Mouse (Mus musculus) liver, postnatal 0 days (tissue): ENCODE measurements around the gene Rapgef4.

Experiments used
- CTCF ChIP-seq: sonication (generic); IDR thresholded peaks from 2 replicates; pipeline ENCODE4 v1.5.1; 2016; ENCODE audit warnings: antibody characterized with exemption, low read depth
- EP300 ChIP-seq: IDR thresholded peaks from 2 replicates; pipeline ENCODE4 v1.6.1; 2016; ENCODE audit warnings: antibody characterized with exemption, low read depth, mild to moderate bottlenecking

DNA sequence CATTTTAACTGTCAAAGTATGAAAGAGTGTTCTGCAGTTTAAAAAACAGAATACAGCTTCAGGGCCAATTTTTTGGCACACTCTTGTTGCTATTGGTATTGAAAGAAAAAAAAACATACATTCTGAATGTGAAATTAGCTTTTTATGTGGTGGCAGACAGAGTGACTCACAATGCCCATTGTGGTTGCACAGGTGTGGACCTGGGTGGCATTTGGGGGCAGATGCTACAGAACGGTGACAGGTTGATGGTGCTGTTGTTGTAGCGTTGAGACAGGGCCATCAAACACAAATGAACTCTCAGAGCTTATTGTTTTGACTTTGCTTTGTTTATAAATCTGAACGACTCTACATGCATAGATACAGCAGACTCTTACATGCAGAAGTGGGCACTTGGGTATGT, 202.7 kb downstream of the Rapgef4 start:
- no peak for TF ChIP-seq CTCF
- no peak for TF ChIP-seq EP300
